Mouse (Mus musculus) megakaryocyte, embryonic 14.5 days (primary cell): ENCODE data around the gene Map2k5.

Experiments used
- FLI1 ChIP-seq: IDR thresholded peaks from 2 replicates; pipeline ENCODE4 v1.6.1; 2012; ENCODE audit warnings: low read length, inconsistent platforms, mixed read lengths
- GATA1 ChIP-seq: IDR thresholded peaks from 3 replicates; pipeline ENCODE4 v1.6.1; 2012; ENCODE audit warnings: mixed read lengths, low read length, inconsistent platforms, borderline replicate concordance

DNA sequence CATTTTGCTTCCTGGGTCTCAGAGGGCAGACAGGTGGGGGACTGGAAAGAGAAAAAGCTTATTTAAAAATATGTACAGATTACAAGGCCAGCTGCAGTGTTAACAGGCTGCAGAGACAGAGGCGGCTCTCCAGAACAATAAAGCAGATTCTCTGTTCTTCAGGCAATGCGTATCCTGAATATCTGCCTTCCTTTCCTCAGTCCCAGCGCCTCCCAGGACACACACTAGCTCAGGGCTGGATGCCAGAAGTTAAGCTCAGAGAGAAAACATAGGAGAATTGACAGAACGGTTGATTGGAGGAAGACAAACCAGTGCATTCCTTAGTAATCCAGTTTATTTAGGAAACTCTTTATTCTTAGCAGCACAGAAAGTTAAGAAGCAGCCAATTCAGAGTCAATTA is 69.3 kb downstream of the Map2k5 start:
- TF ChIP-seq GATA1 (no peak), FLI1 (no peak)
